ENCODE assay signal across 9 mouse cellular contexts in genomic region chr6:124782436-124782835, GRCm38 (mm10). TPM values are rescaled to one million over a fixed set of nuclear protein-coding genes. Genes with fewer than 3 reads are reported as not detected.
DNase-seq lines count a peak whose midpoint lies in the region; ATAC-seq lines count a peak whose summit lies in the region.
"Had no signal": no experiment of that assay in that cellular context is flagged by ENCODE, and none has a peak within 500 bp of the region (broad histone marks: within the 10 kb centered on the region; RNA-seq: fewer than 3 reads in every experiment).

No protein-coding gene starts in this region.

- H3K4me2 ChIP-seq in midbrain, embryonic 11.5 days, result no peak overlapping the region
- no peak overlapping the region for H3K4me2 ChIP-seq in midbrain, embryonic 15.5 days
- H3K4me2 ChIP-seq in hindbrain, embryonic 13.5 days, result peak overlapping the region; percentile 13; the same call in 1 of the 2 replicates
- H3K4me2 ChIP-seq in lung, embryonic 16.5 days (ENCODE audit: low read depth, low read length), result peak overlapping the region; percentile 46

- H3K9me3 ChIP-seq in midbrain, embryonic 11.5 days (ENCODE audit: control insufficient read depth, low read length), result no peaks in the 10 kb centered on the region
- no peaks in the 10 kb centered on the region for H3K9me3 ChIP-seq in midbrain, embryonic 15.5 days
- no peaks in the 10 kb centered on the region for H3K9me3 ChIP-seq in hindbrain, embryonic 13.5 days
- no peaks in the 10 kb centered on the region for H3K9me3 ChIP-seq in lung, embryonic 16.5 days (ENCODE audit: control insufficient read depth, low read length)

- intact Hi-C loops in left cerebral cortex, postnatal 4 days (cut with DNase I), result no loop called here

- no peak overlapping the region for H3K27ac ChIP-seq in midbrain, embryonic 11.5 days (ENCODE audit: low read depth, low read length)
- H3K27ac ChIP-seq in midbrain, embryonic 15.5 days, result no peak overlapping the region
- H3K27ac ChIP-seq in hindbrain, embryonic 13.5 days, result no peak overlapping the region
- H3K27ac ChIP-seq in lung, embryonic 16.5 days (ENCODE audit: low read length), result no peak overlapping the region; the same call in 1 of the 2 replicates

- peak; percentile 87 for DNase-seq in midbrain, embryonic 11.5 days (ENCODE audit: low spot score, missing footprints)
- DNase-seq in embryo, embryonic 10.5 days (ENCODE audit: low spot score), result peak; percentile 78
- peak; percentile 52 to 56 for DNase-seq in thymus, adult 18-20 months
- DNase-seq in left cerebral cortex, postnatal 4 days, result no peak
- no peak for DNase-seq in left cerebral cortex, adult 9 months (ENCODE audit: low spot score in 2 of 2)

- ATAC-seq in midbrain, embryonic 11.5 days (ENCODE audit: low FRiP score), result no peak
- no peak for ATAC-seq in midbrain, embryonic 15.5 days (replicated peaks)
- ATAC-seq in hindbrain, embryonic 13.5 days (ENCODE audit: low FRiP score), result no peak
- ATAC-seq in lung, embryonic 16.5 days (ENCODE audit: low read depth), result peak; percentile 42; the same call in 1 of the 2 replicates

- 24% methylated on average over 6 of the region's 6 CpGs for WGBS in midbrain, embryonic 11.5 days
- whole genome bisulfite sequencing in midbrain, embryonic 15.5 days, result 23% methylated on average over 6 of the region's 6 CpGs
- WGBS in hindbrain, embryonic 13.5 days, result 24% methylated on average over 6 of the region's 6 CpGs
- 17% methylated on average over 6 of the region's 6 CpGs for WGBS in lung, embryonic 16.5 days

- H3K4me3 ChIP-seq in midbrain, embryonic 11.5 days (ENCODE audit: low read depth, low read length), result no peak overlapping the region
- no peak overlapping the region for H3K4me3 ChIP-seq in midbrain, embryonic 15.5 days
- H3K4me3 ChIP-seq in hindbrain, embryonic 13.5 days, result no peak overlapping the region
- H3K4me3 ChIP-seq in lung, embryonic 16.5 days (ENCODE audit: low read length), result peak overlapping the region; percentile 39

- H3K9ac ChIP-seq in midbrain, embryonic 11.5 days (ENCODE audit: low read length), result no peak overlapping the region
- no peak overlapping the region for H3K9ac ChIP-seq in midbrain, embryonic 15.5 days
- H3K9ac ChIP-seq in hindbrain, embryonic 13.5 days, result no peak overlapping the region; the same call in 1 of the 2 replicates
- H3K9ac ChIP-seq in lung, embryonic 16.5 days (ENCODE audit: low read length), result peak overlapping the region; percentile 34; the same call in 1 of the 2 replicates

- peaks cover 9% of the 10 kb centered on the region; the same call in 1 of the 2 replicates for H3K4me1 ChIP-seq in midbrain, embryonic 11.5 days (ENCODE audit: control insufficient read depth, insufficient read depth, low read length)
- peaks cover 9% of the 10 kb centered on the region; the same call in 1 of the 2 replicates for H3K4me1 ChIP-seq in midbrain, embryonic 15.5 days
- H3K4me1 ChIP-seq in hindbrain, embryonic 13.5 days (replicated peaks), result peaks cover 19% of the 10 kb centered on the region
- peaks cover 9% of the 10 kb centered on the region; the same call in 1 of the 2 replicates for H3K4me1 ChIP-seq in lung, embryonic 16.5 days (replicated peaks; ENCODE audit: control insufficient read depth, insufficient read depth, low read length)

- H3K36me3 ChIP-seq in midbrain, embryonic 11.5 days (ENCODE audit: control insufficient read depth, insufficient read depth, low read length), result no peaks in the 10 kb centered on the region
- no peaks in the 10 kb centered on the region for H3K36me3 ChIP-seq in midbrain, embryonic 15.5 days (replicated peaks)
- no peaks in the 10 kb centered on the region for H3K36me3 ChIP-seq in hindbrain, embryonic 13.5 days
- H3K36me3 ChIP-seq in lung, embryonic 16.5 days (ENCODE audit: control insufficient read depth, insufficient read depth, low read length), result no peaks in the 10 kb centered on the region

- H3K27me3 ChIP-seq in midbrain, embryonic 11.5 days (ENCODE audit: control insufficient read depth, insufficient read depth, low read length), result no peaks in the 10 kb centered on the region
- H3K27me3 ChIP-seq in midbrain, embryonic 15.5 days (replicated peaks), result no peaks in the 10 kb centered on the region
- peaks cover 20% of the 10 kb centered on the region for H3K27me3 ChIP-seq in hindbrain, embryonic 13.5 days
- peaks cover 2% of the 10 kb centered on the region; the same call in 1 of the 2 replicates for H3K27me3 ChIP-seq in lung, embryonic 16.5 days (ENCODE audit: control insufficient read depth, insufficient read depth, low read depth, low read length)

RNA-seq across cellular contexts. Expression of gene Lrrc23, which starts 2.9 kb away (rescaled TPM):
- 1.1 and 1.8 TPM in 2 replicates for polyA plus RNA-seq in midbrain, embryonic 11.5 days (2014; fragmentation: Nextera tagmentation; extraction: Ambion mirVana)
- 4.8 and 6.7 TPM in 2 replicates for polyA plus RNA-seq in midbrain, embryonic 15.5 days (2015; fragmentation: Nextera tagmentation; extraction: Ambion mirVana)
- 4.0 and 6.3 TPM in 2 replicates for polyA plus RNA-seq in hindbrain, embryonic 13.5 days (2015; fragmentation: Nextera tagmentation; extraction: Ambion mirVana)
- polyA plus RNA-seq in lung, embryonic 16.5 days (2015; fragmentation: Nextera tagmentation; extraction: Ambion mirVana), result 34.0 and 44.7 TPM in 2 replicates
- total RNA-seq in left cerebral cortex, postnatal 4 days (2021), result 1 to 10 TPM; 2.1 to 4.3 TPM

RNA-seq across cellular contexts. Expression of gene Eno2, which starts 13.0 kb away (rescaled TPM):
- 4.5 and 6.6 TPM in 2 replicates for polyA plus RNA-seq in midbrain, embryonic 11.5 days (2014; fragmentation: Nextera tagmentation; extraction: Ambion mirVana)
- 89.2 and 90.8 TPM in 2 replicates for polyA plus RNA-seq in midbrain, embryonic 15.5 days (2015; fragmentation: Nextera tagmentation; extraction: Ambion mirVana)
- polyA plus RNA-seq in hindbrain, embryonic 13.5 days (2015; fragmentation: Nextera tagmentation; extraction: Ambion mirVana), result 53.2 and 58.7 TPM in 2 replicates
- polyA plus RNA-seq in lung, embryonic 16.5 days (2015; fragmentation: Nextera tagmentation; extraction: Ambion mirVana), result 3.5 and 4.7 TPM in 2 replicates
- 100 to 1,000 TPM; 190 to 217 TPM for total RNA-seq in left cerebral cortex, postnatal 4 days (2021)

RNA-seq across cellular contexts. Expression of gene Spsb2, which starts 26.0 kb away (rescaled TPM):
- 3.7 and 4.8 TPM in 2 replicates for polyA plus RNA-seq in midbrain, embryonic 11.5 days (2014; fragmentation: Nextera tagmentation; extraction: Ambion mirVana)
- 8.8 and 10.1 TPM in 2 replicates for polyA plus RNA-seq in midbrain, embryonic 15.5 days (2015; fragmentation: Nextera tagmentation; extraction: Ambion mirVana)
- 7.8 and 8.4 TPM in 2 replicates for polyA plus RNA-seq in hindbrain, embryonic 13.5 days (2015; fragmentation: Nextera tagmentation; extraction: Ambion mirVana)
- polyA plus RNA-seq in lung, embryonic 16.5 days (2015; fragmentation: Nextera tagmentation; extraction: Ambion mirVana), result 13.6 and 14.2 TPM in 2 replicates
- total RNA-seq in left cerebral cortex, postnatal 4 days (2021), result 1 to 10 TPM; 4.1 TPM

RNA-seq across cellular contexts. Expression of gene Atn1, which starts 26.1 kb away (rescaled TPM):
- polyA plus RNA-seq in midbrain, embryonic 11.5 days (2014; fragmentation: Nextera tagmentation; extraction: Ambion mirVana), result 8.2 and 8.4 TPM in 2 replicates
- 32.7 and 34.3 TPM in 2 replicates for polyA plus RNA-seq in midbrain, embryonic 15.5 days (2015; fragmentation: Nextera tagmentation; extraction: Ambion mirVana)
- polyA plus RNA-seq in hindbrain, embryonic 13.5 days (2015; fragmentation: Nextera tagmentation; extraction: Ambion mirVana), result 21.6 and 22.7 TPM in 2 replicates
- polyA plus RNA-seq in lung, embryonic 16.5 days (2015; fragmentation: Nextera tagmentation; extraction: Ambion mirVana), result 14.0 and 14.7 TPM in 2 replicates
- 100 to 1,000 TPM; 174 to 180 TPM for total RNA-seq in left cerebral cortex, postnatal 4 days (2021)

RNA-seq across cellular contexts. Expression of gene Gm45234, which starts 26.6 kb away (rescaled TPM):
- polyA plus RNA-seq in midbrain, embryonic 11.5 days (2014; fragmentation: Nextera tagmentation; extraction: Ambion mirVana), result not detected in 2 replicates
- polyA plus RNA-seq in midbrain, embryonic 15.5 days (2015; fragmentation: Nextera tagmentation; extraction: Ambion mirVana), result not detected in 2 replicates
- not detected in 2 replicates for polyA plus RNA-seq in hindbrain, embryonic 13.5 days (2015; fragmentation: Nextera tagmentation; extraction: Ambion mirVana)
- not detected in 2 replicates for polyA plus RNA-seq in lung, embryonic 16.5 days (2015; fragmentation: Nextera tagmentation; extraction: Ambion mirVana)
- total RNA-seq in left cerebral cortex, postnatal 4 days (2021), result not detected
- polyA plus RNA-seq: cortical plate, adult 2 months had no signal

Comparison
In these comparisons a context has a peak if more than half of its experiments do, and no peak if none do; other contexts are left out.
1. DNase-seq: peak in midbrain, embryonic 11.5 days (single experiment), embryo, embryonic 10.5 days (single experiment) and thymus, adult 18-20 months (2 of 2); none in left cerebral cortex, postnatal 4 days (single experiment) and left cerebral cortex, adult 9 months (0 of 2).
2. H3K4me2 ChIP-seq: peak in hindbrain, embryonic 13.5 days (single experiment) and lung, embryonic 16.5 days (single experiment); none in midbrain, embryonic 11.5 days (single experiment) and midbrain, embryonic 15.5 days (single experiment).